Mouse (Mus musculus): ENCODE data around the gene Il34. TPM values are rescaled to one million over a fixed set of nuclear protein-coding genes. Genes with fewer than 3 reads are reported as not detected.

The Il34 gene
- polyA plus RNA-seq, 1 experiment from 2014 or later: 1.1 TPM

DNA sequence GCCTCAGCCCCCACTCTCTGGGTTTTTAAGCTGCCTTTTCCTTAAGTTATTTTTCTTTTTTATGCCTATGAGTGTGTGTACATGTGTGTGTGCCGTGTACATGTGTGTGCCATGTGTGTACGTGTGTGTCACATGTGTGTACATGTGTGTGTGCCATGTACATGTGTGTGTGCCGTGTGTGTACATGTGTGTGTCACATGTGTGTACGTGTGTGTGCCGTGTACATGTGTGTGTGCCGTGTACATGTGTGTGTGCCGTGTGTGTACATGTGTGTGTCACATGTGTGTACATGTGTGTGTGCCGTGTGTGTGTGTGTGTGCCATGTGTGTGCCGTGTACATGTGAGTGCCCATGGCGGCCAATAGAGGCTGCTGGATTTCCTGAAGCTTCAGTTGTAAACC is 60.6 kb downstream of the Il34 start:
- H3K4me2 ChIP-seq (replicated peaks): no peak overlapping the region
- WGBS: 92% methylated on average over 10 of the region's 10 CpGs
- no peak overlapping the region for H3K4me3 ChIP-seq (replicated peaks)
- no peaks in the 10 kb centered on the region for H3K27me3 ChIP-seq (replicated peaks)
- H3K36me3 ChIP-seq: no peaks in the 10 kb centered on the region
- no peaks in the 10 kb centered on the region for H3K4me1 ChIP-seq (replicated peaks)
- no peak overlapping the region for H3K9ac ChIP-seq
- no peaks in the 10 kb centered on the region for H3K9me3 ChIP-seq
- no peak overlapping the region for H3K27ac ChIP-seq
- ATAC-seq: no peak

GRCm38 (mm10) chr8:110742452-110742818 is 63.3 kb downstream of the Il34 start:
- Histone ChIP-seq H3K9ac (no peak overlapping the region), H3K36me3 (peaks cover 21% of the 10 kb centered on the region), H3K9me3 (no peaks in the 10 kb centered on the region), H3K27me3 (replicated peaks) (no peaks in the 10 kb centered on the region), H3K4me1 (replicated peaks) (0 out of 2 replicates have a peak, but pooled peaks cover 4% of the 10 kb centered on the region), H3K4me2 (replicated peaks) (no peak overlapping the region), H3K4me3 (replicated peaks) (no peak overlapping the region), H3K27ac (no peak overlapping the region)
- 90% methylated on average over 5 of the region's 5 CpGs for WGBS
- ATAC-seq: no peak

GRCm38 (mm10) chr8:110741816-110742451 is 63.8 kb downstream of the Il34 start:
- ATAC-seq: no peak
- no peaks in the 10 kb centered on the region for H3K9me3 ChIP-seq
- no peak overlapping the region for H3K4me2 ChIP-seq (replicated peaks)
- no peaks in the 10 kb centered on the region for H3K27me3 ChIP-seq (replicated peaks)
- peaks cover 26% of the 10 kb centered on the region for H3K36me3 ChIP-seq
- H3K4me1 ChIP-seq (replicated peaks): 0 out of 2 replicates have a peak, but pooled peaks cover 4% of the 10 kb centered on the region
- H3K27ac ChIP-seq: no peak overlapping the region
- H3K9ac ChIP-seq: no peak overlapping the region
- 75% methylated on average over 15 of the region's 15 CpGs for WGBS
- H3K4me3 ChIP-seq (replicated peaks): no peak overlapping the region

- Histone ChIP-seq H3K36me3 (peaks cover 34% of the 10 kb centered on the region), H3K4me3 (replicated peaks) (no peak overlapping the region), H3K4me2 (replicated peaks) (no peak overlapping the region), H3K9ac (no peak overlapping the region), H3K27ac (no peak overlapping the region), H3K27me3 (replicated peaks) (no peaks in the 10 kb centered on the region), H3K4me1 (replicated peaks) (0 out of 2 replicates have a peak, but pooled peaks cover 4% of the 10 kb centered on the region), H3K9me3 (no peaks in the 10 kb centered on the region)
- WGBS: 86% methylated on average over 5 of the region's 5 CpGs
- no peak for ATAC-seq
These were observed 65.0 kb downstream of the Il34 start for GRCm38 (mm10) chr8:110740629-110741175.

DNA sequence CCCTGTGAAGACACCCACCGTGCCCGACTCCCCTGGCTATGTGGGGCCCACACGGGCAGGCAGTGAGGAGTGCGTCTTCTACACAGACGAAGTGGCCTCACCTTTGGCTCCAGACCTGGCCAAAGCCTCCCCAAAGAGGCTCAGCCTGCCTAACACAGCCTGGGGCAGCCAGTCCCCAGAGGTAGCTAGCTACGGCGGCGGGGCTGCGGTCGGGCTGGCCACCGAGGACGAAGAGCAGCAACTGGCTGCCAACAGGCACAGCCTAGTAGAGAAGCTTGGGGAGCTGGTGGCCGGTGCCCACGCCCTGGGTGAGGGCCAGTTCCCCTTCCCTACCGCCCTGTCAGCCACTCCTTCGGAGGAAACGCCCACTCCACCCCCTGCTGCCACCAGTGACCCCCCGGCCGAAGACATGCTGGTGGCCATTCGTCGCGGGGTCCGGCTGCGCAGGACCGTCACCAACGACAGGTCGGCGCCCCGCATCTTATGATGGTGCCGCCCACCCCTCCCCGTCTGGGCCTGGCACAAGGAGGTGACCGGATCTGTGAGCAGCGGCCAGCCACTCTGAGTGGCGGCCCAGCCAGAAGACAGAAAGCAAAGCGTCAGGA is 67.0 kb downstream of the Il34 start:
- H3K4me1 ChIP-seq (replicated peaks): 0 out of 2 replicates have a peak, but pooled peaks cover 4% of the 10 kb centered on the region
- H3K9me3 ChIP-seq: no peaks in the 10 kb centered on the region
- no peak for ATAC-seq
- H3K27ac ChIP-seq: no peak overlapping the region
- no peak overlapping the region for H3K4me2 ChIP-seq (replicated peaks)
- no peak overlapping the region for H3K4me3 ChIP-seq (replicated peaks)
- H3K9ac ChIP-seq: no peak overlapping the region
- no peaks in the 10 kb centered on the region for H3K27me3 ChIP-seq (replicated peaks)
- WGBS: 95% methylated on average over 35 of the region's 35 CpGs
- peaks cover 39% of the 10 kb centered on the region for H3K36me3 ChIP-seq

GRCm38 (mm10) chr8:110733036-110733435 is 72.7 kb downstream of the Il34 start:
- H3K36me3 ChIP-seq: peaks cover 54% of the 10 kb centered on the region
- no peak overlapping the region for H3K9ac ChIP-seq
- H3K27me3 ChIP-seq (replicated peaks): no peaks in the 10 kb centered on the region
- ATAC-seq: no peak
- no peak overlapping the region for H3K4me2 ChIP-seq (replicated peaks)
- 93% methylated on average over 8 of the region's 8 CpGs for WGBS
- H3K4me1 ChIP-seq (replicated peaks): no peaks in the 10 kb centered on the region
- no peaks in the 10 kb centered on the region for H3K9me3 ChIP-seq
- no peak overlapping the region for H3K4me3 ChIP-seq (replicated peaks)
- no peak overlapping the region for H3K27ac ChIP-seq

GRCm38 (mm10) chr8:110731346-110731859 is 74.3 kb downstream of the Il34 start:
- Histone ChIP-seq H3K27ac (no peak overlapping the region), H3K27me3 (replicated peaks) (no peaks in the 10 kb centered on the region), H3K36me3 (peaks cover 47% of the 10 kb centered on the region), H3K4me3 (replicated peaks) (no peak overlapping the region), H3K4me1 (replicated peaks) (no peaks in the 10 kb centered on the region), H3K9ac (no peak overlapping the region), H3K4me2 (replicated peaks) (no peak overlapping the region), H3K9me3 (no peaks in the 10 kb centered on the region)
- WGBS: 90% methylated on average over 8 of the region's 8 CpGs
- ATAC-seq: no peak

DNA sequence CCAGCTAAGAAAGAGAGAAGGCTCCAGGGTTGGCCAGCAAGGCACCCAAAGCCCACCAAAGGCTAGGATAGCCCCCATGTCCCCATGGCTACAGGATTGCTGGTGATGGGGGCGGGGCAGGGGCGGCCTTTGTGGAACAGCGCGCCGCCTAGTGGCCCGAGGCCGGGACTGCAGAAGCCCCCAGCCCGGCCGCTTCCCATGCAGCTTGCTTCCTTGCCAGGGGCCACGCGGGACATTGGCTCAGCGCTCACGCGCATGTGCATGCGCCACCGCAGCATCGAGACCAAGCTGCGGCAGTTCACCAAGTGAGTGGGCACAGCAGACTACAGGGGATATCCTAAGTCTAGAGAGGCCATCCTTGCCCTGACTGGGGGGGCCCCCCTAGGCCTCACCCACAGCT is 78.8 kb downstream of the Il34 start:
- Histone ChIP-seq H3K4me1 (replicated peaks) (peaks cover 36% of the 10 kb centered on the region), H3K9ac (no peak overlapping the region), H3K4me2 (replicated peaks) (no peak overlapping the region), H3K27me3 (replicated peaks) (no peaks in the 10 kb centered on the region), H3K36me3 (peaks cover 38% of the 10 kb centered on the region), H3K4me3 (replicated peaks) (no peak overlapping the region), H3K9me3 (no peaks in the 10 kb centered on the region), H3K27ac (no peak overlapping the region)
- no peak for ATAC-seq
- WGBS: 20% methylated on average over 18 of the region's 18 CpGs

GRCm38 (mm10) chr8:110725084-110725838 is 80.5 kb downstream of the Il34 start:
- Histone ChIP-seq H3K27me3 (replicated peaks) (no peaks in the 10 kb centered on the region), H3K27ac (peak overlapping the region; percentile 14), H3K36me3 (peaks cover 28% of the 10 kb centered on the region), H3K9ac (peak overlapping the region; percentile 21; the same call in 1 of the 2 replicates), H3K4me3 (replicated peaks) (no peak overlapping the region), H3K9me3 (no peaks in the 10 kb centered on the region), H3K4me1 (replicated peaks) (peaks cover 42% of the 10 kb centered on the region), H3K4me2 (replicated peaks) (0 out of 2 replicates have a peak overlapping the region, but pooled peaks have one; percentile 9)
- WGBS: 44% methylated on average over 7 of the region's 7 CpGs
- no peak for ATAC-seq

DNA sequence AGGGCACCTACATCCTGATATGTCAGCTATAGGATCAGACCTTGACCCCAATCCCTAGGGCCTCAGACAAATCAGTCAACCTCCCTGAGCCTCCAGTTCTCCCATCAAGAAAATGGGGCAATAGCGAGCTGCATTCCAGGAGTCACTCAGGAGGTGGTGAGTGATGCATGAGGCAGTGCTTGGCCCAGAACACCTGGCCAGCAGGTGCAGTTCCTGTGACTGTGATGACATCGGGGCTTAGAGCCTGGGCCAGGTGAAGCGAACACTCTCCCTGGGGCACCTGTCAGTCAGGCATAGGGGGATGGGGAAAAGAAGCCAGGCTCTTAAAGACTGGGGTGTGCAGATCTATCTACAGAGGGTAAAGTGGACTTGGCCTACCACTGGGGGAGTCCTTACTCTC is 81.2 kb downstream of the Il34 start:
- Histone ChIP-seq H3K4me2 (replicated peaks) (0 out of 2 replicates have a peak overlapping the region, but pooled peaks have one; percentile 9), H3K9me3 (no peaks in the 10 kb centered on the region), H3K4me1 (replicated peaks) (peaks cover 49% of the 10 kb centered on the region), H3K27me3 (replicated peaks) (no peaks in the 10 kb centered on the region), H3K9ac (0 out of 2 replicates have a peak overlapping the region, but pooled peaks have one; percentile 21), H3K27ac (no peak overlapping the region), H3K4me3 (replicated peaks) (no peak overlapping the region), H3K36me3 (peaks cover 22% of the 10 kb centered on the region)
- no peak for ATAC-seq
- 62% methylated on average over 3 of the region's 3 CpGs for WGBS

- H3K27me3 ChIP-seq (replicated peaks): no peaks in the 10 kb centered on the region
- peaks cover 6% of the 10 kb centered on the region; the same call in 1 of the 2 replicates for H3K36me3 ChIP-seq
- H3K9ac ChIP-seq: peak overlapping the region; percentile 77
- peak overlapping the region; percentile 74 for H3K4me3 ChIP-seq (replicated peaks)
- H3K4me2 ChIP-seq (replicated peaks): peak overlapping the region; percentile 81
- no peak overlapping the region for H3K27ac ChIP-seq
- ATAC-seq: no peak
- H3K9me3 ChIP-seq: no peaks in the 10 kb centered on the region
- WGBS: 47% methylated on average over 11 of the region's 11 CpGs
- peaks cover 67% of the 10 kb centered on the region for H3K4me1 ChIP-seq (replicated peaks)
These were observed 83.2 kb downstream of the Il34 start for GRCm38 (mm10) chr8:110722414-110723011.
